Mouse (Mus musculus) lung, embryonic 15.5 days (tissue): ENCODE measurements around the gene Padi4. TPM values are rescaled to one million over a fixed set of nuclear protein-coding genes. Genes with fewer than 3 reads are reported as not detected.

Experiments used
- ATAC-seq: fragments of 200-750 bp; cut with Nextera tagmentation; 2 replicates; pipeline ENCODE4 v1.8.0; 2017; ENCODE audit warnings: moderate number of reproducible peaks, borderline replicate concordance; ENCODE audit not compliant: low FRiP score, low TSS enrichment; ENCODE audit errors: extremely low read depth
- H3K27ac ChIP-seq: fragments of 300-500 bp; sonication (generic); 2 replicates; pipeline ENCODE4 v1.5.1; 2015; ENCODE audit warnings: moderate library complexity, mild to moderate bottlenecking, inconsistent platforms
- H3K27me3 ChIP-seq: fragments of 300-500 bp; sonication (generic); 2 replicates; pipeline ENCODE4 v1.6.1; 2015; ENCODE audit warnings: inconsistent platforms
- H3K36me3 ChIP-seq: fragments of 300-500 bp; sonication (generic); 2 replicates; pipeline ENCODE4 v1.6.1; 2015; ENCODE audit warnings: inconsistent platforms
- H3K4me1 ChIP-seq: fragments of 300-500 bp; sonication (generic); 2 replicates; pipeline ENCODE4 v1.6.1; 2015; ENCODE audit warnings: inconsistent platforms
- H3K4me2 ChIP-seq: fragments of 300-500 bp; sonication (generic); 2 replicates; pipeline ENCODE4 v1.6.1; 2015; ENCODE audit warnings: inconsistent platforms, mild to moderate bottlenecking, moderate library complexity
- H3K4me3 ChIP-seq: fragments of 300-500 bp; sonication (generic); 2 replicates; pipeline ENCODE4 v1.5.1; 2015; ENCODE audit warnings: mild to moderate bottlenecking, inconsistent platforms
- H3K9ac ChIP-seq: fragments of 300-500 bp; sonication (generic); 2 replicates; pipeline ENCODE4 v1.6.1; 2015; ENCODE audit warnings: inconsistent platforms
- H3K9me3 ChIP-seq: fragments of 300-500 bp; sonication (generic); 2 replicates; pipeline ENCODE4 v1.6.1; 2016; ENCODE audit warnings: inconsistent platforms
- WGBS: fragments of 180-500 bp; shearing (Covaris S2); methylation state at CpG from one replicate; pipeline ENCODE4 v1.1.7; 2015; 5-methylcytosine and 5-hydroxymethylcytosine counted together
- polyA plus RNA-seq: library from polyadenylated mRNA; unstranded; fragments of >200 nt; fragmentation: Nextera tagmentation; extraction: Ambion mirVana; gene quantifications from 2 replicates; pipeline ENCODE4 v1.2.1, GENCODE M21; 2015

The Padi4 gene
- polyA plus RNA-seq, 1 experiment from 2014 or later = 2.1 TPM

GRCm38 (mm10) chr4:140809118-140809517 lies 35.1 kb upstream of the Padi4 start:
- Histone ChIP-seq H3K27me3 (no peaks in the 10 kb centered on the region; the same call in 1 of the 2 replicates), H3K4me2 (no peak overlapping the region), H3K9me3 (no peaks in the 10 kb centered on the region), H3K4me1 (0 out of 2 replicates have a peak, but pooled peaks cover 2% of the 10 kb centered on the region), H3K36me3 (no peaks in the 10 kb centered on the region), H3K9ac (no peak overlapping the region), H3K27ac (no peak overlapping the region), H3K4me3 (no peak overlapping the region)
- ATAC-seq = no peak
- WGBS = 50% methylated on average over 8 of the region's 8 CpGs

GRCm38 (mm10) chr4:140804601-140805000 lies 30.6 kb upstream of the Padi4 start:
- no peak for ATAC-seq
- 61% methylated on average over 9 of the region's 9 CpGs for WGBS
- no peak overlapping the region for H3K9ac ChIP-seq
- no peaks in the 10 kb centered on the region for H3K9me3 ChIP-seq
- H3K27ac ChIP-seq = no peak overlapping the region
- no peak overlapping the region for H3K4me3 ChIP-seq
- H3K4me2 ChIP-seq = no peak overlapping the region
- H3K4me1 ChIP-seq = no peaks in the 10 kb centered on the region
- no peaks in the 10 kb centered on the region for H3K36me3 ChIP-seq
- no peaks in the 10 kb centered on the region for H3K27me3 ChIP-seq

GRCm38 (mm10) chr4:140801364-140801763 lies 27.3 kb upstream of the Padi4 start:
- H3K4me3 ChIP-seq = no peak overlapping the region
- no peak for ATAC-seq
- H3K27me3 ChIP-seq = no peaks in the 10 kb centered on the region
- H3K36me3 ChIP-seq = no peaks in the 10 kb centered on the region
- H3K27ac ChIP-seq = no peak overlapping the region
- H3K9ac ChIP-seq = no peak overlapping the region
- H3K4me1 ChIP-seq = no peaks in the 10 kb centered on the region
- H3K4me2 ChIP-seq = no peak overlapping the region
- 68% methylated on average over 3 of the region's 3 CpGs for WGBS
- H3K9me3 ChIP-seq = no peaks in the 10 kb centered on the region

GRCm38 (mm10) chr4:140796786-140797185 lies 22.8 kb upstream of the Padi4 start:
- Histone ChIP-seq H3K9ac (no peak overlapping the region), H3K9me3 (no peaks in the 10 kb centered on the region), H3K36me3 (no peaks in the 10 kb centered on the region), H3K27ac (no peak overlapping the region), H3K4me2 (no peak overlapping the region), H3K4me3 (no peak overlapping the region), H3K4me1 (no peaks in the 10 kb centered on the region), H3K27me3 (no peaks in the 10 kb centered on the region)
- 74% methylated on average over 3 of the region's 3 CpGs for WGBS
- no peak for ATAC-seq

GRCm38 (mm10) chr4:140794678-140795077 lies 20.6 kb upstream of the Padi4 start:
- ATAC-seq = peak; percentile 59
- H3K27ac ChIP-seq = no peak overlapping the region
- H3K4me3 ChIP-seq = no peak overlapping the region
- 57% methylated on average over 9 of the region's 9 CpGs for whole genome bisulfite sequencing
- no peak overlapping the region for H3K4me2 ChIP-seq
- no peaks in the 10 kb centered on the region for H3K9me3 ChIP-seq
- no peaks in the 10 kb centered on the region for H3K4me1 ChIP-seq
- H3K9ac ChIP-seq = no peak overlapping the region
- H3K27me3 ChIP-seq = no peaks in the 10 kb centered on the region
- no peaks in the 10 kb centered on the region for H3K36me3 ChIP-seq

GRCm38 (mm10) chr4:140793795-140794194 lies 19.8 kb upstream of the Padi4 start:
- Histone ChIP-seq H3K4me3 (no peak overlapping the region), H3K9me3 (no peaks in the 10 kb centered on the region), H3K27me3 (no peaks in the 10 kb centered on the region), H3K36me3 (no peaks in the 10 kb centered on the region), H3K9ac (no peak overlapping the region), H3K4me2 (no peak overlapping the region), H3K4me1 (no peaks in the 10 kb centered on the region), H3K27ac (no peak overlapping the region)
- WGBS = 65% methylated on average over 9 of the region's 9 CpGs
- ATAC-seq = no peak

GRCm38 (mm10) chr4:140792584-140792983 lies 18.5 kb upstream of the Padi4 start:
- H3K9me3 ChIP-seq = no peaks in the 10 kb centered on the region
- H3K4me3 ChIP-seq = no peak overlapping the region
- H3K4me1 ChIP-seq = no peaks in the 10 kb centered on the region
- ATAC-seq = no peak
- H3K4me2 ChIP-seq = no peak overlapping the region
- no peaks in the 10 kb centered on the region for H3K27me3 ChIP-seq
- 77% methylated on average over 7 of the region's 7 CpGs for WGBS
- H3K9ac ChIP-seq = no peak overlapping the region
- no peak overlapping the region for H3K27ac ChIP-seq
- no peaks in the 10 kb centered on the region for H3K36me3 ChIP-seq

- H3K36me3 ChIP-seq = no peaks in the 10 kb centered on the region
- H3K27me3 ChIP-seq = no peaks in the 10 kb centered on the region
- no peak overlapping the region for H3K27ac ChIP-seq
- H3K9me3 ChIP-seq = no peaks in the 10 kb centered on the region
- no peak overlapping the region for H3K9ac ChIP-seq
- no peak for ATAC-seq
- H3K4me3 ChIP-seq = no peak overlapping the region
- WGBS = 78% methylated on average over 16 of the region's 16 CpGs
- H3K4me1 ChIP-seq = no peaks in the 10 kb centered on the region
- no peak overlapping the region for H3K4me2 ChIP-seq
Observed at GRCm38 (mm10) chr4:140791071-140791470, 17.0 kb upstream of the Padi4 start.

GRCm38 (mm10) chr4:140789983-140790382 lies 15.9 kb upstream of the Padi4 start:
- no peaks in the 10 kb centered on the region for H3K9me3 ChIP-seq
- no peak overlapping the region for H3K9ac ChIP-seq
- no peaks in the 10 kb centered on the region for H3K4me1 ChIP-seq
- H3K27me3 ChIP-seq = no peaks in the 10 kb centered on the region
- WGBS = 78% methylated on average over 4 of the region's 4 CpGs
- no peak overlapping the region for H3K4me3 ChIP-seq
- H3K4me2 ChIP-seq = no peak overlapping the region
- H3K27ac ChIP-seq = no peak overlapping the region
- no peaks in the 10 kb centered on the region for H3K36me3 ChIP-seq
- ATAC-seq = no peak

- no peak for ATAC-seq
- H3K27me3 ChIP-seq = no peaks in the 10 kb centered on the region
- H3K27ac ChIP-seq = no peak overlapping the region
- no peak overlapping the region for H3K9ac ChIP-seq
- H3K36me3 ChIP-seq = no peaks in the 10 kb centered on the region
- H3K9me3 ChIP-seq = no peaks in the 10 kb centered on the region
- H3K4me1 ChIP-seq = no peaks in the 10 kb centered on the region
- no peak overlapping the region for H3K4me2 ChIP-seq
- no peak overlapping the region for H3K4me3 ChIP-seq
- 46% methylated on average over 6 of the region's 6 CpGs for WGBS
Observed at GRCm38 (mm10) chr4:140788983-140789382, 14.9 kb upstream of the Padi4 start.

- ATAC-seq = no peak
Observed at GRCm38 (mm10) chr4:140788264-140788663, 14.2 kb upstream of the Padi4 start.

GRCm38 (mm10) chr4:140787414-140787813 lies 13.4 kb upstream of the Padi4 start:
- H3K9me3 ChIP-seq = no peaks in the 10 kb centered on the region
- no peaks in the 10 kb centered on the region for H3K27me3 ChIP-seq
- H3K27ac ChIP-seq = no peak overlapping the region
- no peaks in the 10 kb centered on the region for H3K36me3 ChIP-seq
- 47% methylated on average over 4 of the region's 4 CpGs for WGBS
- H3K4me3 ChIP-seq = no peak overlapping the region
- no peaks in the 10 kb centered on the region for H3K4me1 ChIP-seq
- no peak for ATAC-seq
- no peak overlapping the region for H3K4me2 ChIP-seq
- H3K9ac ChIP-seq = no peak overlapping the region

More at GRCm38 (mm10) chr4:140788264-140788663, 14.2 kb upstream of the Padi4 start:
- Histone ChIP-seq H3K36me3 (no peaks in the 10 kb centered on the region), H3K4me2 (no peak overlapping the region), H3K27ac (no peak overlapping the region), H3K27me3 (no peaks in the 10 kb centered on the region), H3K9ac (no peak overlapping the region), H3K4me3 (no peak overlapping the region), H3K4me1 (no peaks in the 10 kb centered on the region), H3K9me3 (no peaks in the 10 kb centered on the region)
- 80% methylated on average over 6 of the region's 6 CpGs for WGBS

GRCm38 (mm10) chr4:140785217-140785616 lies 11.2 kb upstream of the Padi4 start:
- Histone ChIP-seq H3K27ac (no peak overlapping the region), H3K4me1 (peaks cover 2% of the 10 kb centered on the region; the same call in 1 of the 2 replicates), H3K4me2 (no peak overlapping the region), H3K9ac (no peak overlapping the region), H3K36me3 (no peaks in the 10 kb centered on the region), H3K9me3 (no peaks in the 10 kb centered on the region), H3K4me3 (no peak overlapping the region), H3K27me3 (no peaks in the 10 kb centered on the region)
- no peak for ATAC-seq
- 74% methylated on average over 5 of the region's 5 CpGs for WGBS
